Mouse (Mus musculus) gastrocnemius, postnatal 4 days (tissue): ENCODE data around the gene Slc20a1. TPM values are rescaled to one million over a fixed set of nuclear protein-coding genes. Genes with fewer than 3 reads are reported as not detected.

Source experiments
- DNase-seq, 2 experiments: peaks; one replicate each; pipeline ENCODE4 v3.0.0; 2021 to 2022; ENCODE audit warnings: low spot score in 2 of 2, mixed read lengths in 2 of 2
- total RNA-seq, 2 experiments: library from RNA; stranded (reverse); gene quantifications; 2 replicates each; pipeline ENCODE4 v1.2.3; 2021

The Slc20a1 gene
- total RNA-seq, 2 experiments from 2014 or later, result 16.9 to 18.7 TPM

DNA sequence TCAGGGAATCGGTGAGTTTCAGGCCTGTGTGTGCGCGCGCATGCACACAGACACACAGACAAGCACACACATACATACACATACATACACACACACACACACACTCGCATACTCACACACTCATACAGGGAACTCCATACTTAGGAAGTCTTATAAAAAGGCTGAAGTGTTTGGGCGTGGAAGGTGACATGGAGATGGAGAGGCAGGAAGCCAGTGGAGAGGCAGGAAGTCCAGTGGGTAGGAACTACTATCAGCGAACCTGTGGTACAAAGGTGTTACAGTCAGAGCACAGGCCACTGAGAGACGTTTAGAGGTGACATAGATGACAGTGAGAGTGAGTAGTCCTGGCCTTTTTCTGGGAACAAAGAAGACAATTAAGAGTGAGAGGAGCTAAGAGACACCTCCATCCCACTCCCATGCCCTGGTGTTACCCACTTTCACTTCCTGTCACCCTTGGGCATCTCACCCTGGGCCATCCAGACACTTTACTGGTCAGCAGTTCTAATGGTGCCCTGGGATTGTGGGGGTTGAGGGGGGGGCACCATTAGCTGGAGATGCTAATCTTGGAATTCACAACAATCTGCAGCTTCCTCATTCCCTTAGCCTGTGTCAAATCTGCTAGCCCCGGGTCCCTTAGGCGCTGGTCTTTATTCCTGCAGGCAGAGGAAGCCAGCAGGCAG, 12.8 kb upstream of the Slc20a1 start:
- DNase-seq, result no peak

- no peak for DNase-seq
Measured at GRCm38 (mm10) chr2:129186291-129186919, 12.2 kb upstream of the Slc20a1 start.

DNA sequence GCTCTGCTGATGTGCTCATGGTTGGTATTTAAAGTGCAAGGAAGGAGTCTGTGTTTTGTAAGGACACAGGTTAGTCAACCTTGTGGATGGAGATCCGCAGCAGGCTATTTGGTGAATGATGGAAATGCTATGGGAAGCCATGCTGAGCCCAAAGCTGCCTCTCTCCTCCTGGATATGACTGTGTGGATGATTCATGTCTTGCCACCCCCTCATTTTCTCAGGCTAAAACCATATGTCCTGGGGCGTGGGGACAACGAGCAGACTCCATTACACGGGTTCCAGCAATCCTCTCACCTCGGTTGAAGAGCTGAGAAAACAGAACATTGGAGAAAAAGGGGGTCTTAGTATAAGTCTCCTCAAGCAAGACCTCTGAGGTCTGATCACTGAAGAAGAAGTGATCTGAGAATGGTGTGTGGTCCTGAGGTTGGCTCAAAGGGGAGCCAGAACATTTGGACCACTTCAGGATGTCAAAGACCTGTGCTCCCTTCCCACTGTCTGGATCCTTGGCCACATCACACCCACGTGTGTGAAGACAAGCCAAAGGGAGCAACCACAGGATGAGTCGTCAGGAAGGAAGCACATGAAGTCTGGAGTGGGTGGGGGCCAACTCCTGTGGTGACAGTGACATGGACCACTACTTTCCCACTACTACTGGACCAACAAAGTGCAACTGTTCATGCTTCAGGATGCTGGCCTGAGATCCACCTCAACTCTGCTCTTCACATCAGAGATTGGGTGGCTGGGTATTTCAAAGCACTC, 6.0 kb upstream of the Slc20a1 start:
- no peak for DNase-seq

GRCm38 (mm10) chr2:129196317-129196716, 2.2 kb upstream of the Slc20a1 start:
- DNase-seq, result no peak

DNA sequence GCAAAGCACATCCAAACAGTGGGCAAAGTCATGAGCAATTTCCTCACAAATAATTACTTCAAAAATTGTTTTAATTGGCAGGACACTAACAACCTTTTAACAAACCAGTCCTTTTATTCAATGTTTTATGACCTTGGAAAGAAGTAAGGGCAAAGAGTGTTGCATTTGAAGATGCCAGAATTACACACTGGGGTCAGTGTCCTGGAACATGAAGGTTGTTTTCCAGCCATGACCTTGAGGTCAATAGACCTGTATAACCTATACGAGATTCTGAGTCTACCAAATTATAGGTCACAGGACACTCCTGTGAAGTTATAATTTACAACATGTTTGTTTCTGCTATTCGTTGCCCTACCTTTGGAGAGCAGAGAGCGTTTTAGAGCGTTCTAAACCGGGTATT, 1.4 kb upstream of the Slc20a1 start:
- DNase-seq, result no peak

GRCm38 (mm10) chr2:129197843-129198435, 625 bp upstream of the Slc20a1 start:
- DNase-seq, result no peak

GRCm38 (mm10) chr2:129199328-129200085, 943 bp downstream of the Slc20a1 start:
- DNase-seq, result no peak

- DNase-seq, result no peak
Measured at GRCm38 (mm10) chr2:129205000-129205399, 6.4 kb downstream of the Slc20a1 start.

- DNase-seq, result no peak
Measured at GRCm38 (mm10) chr2:129206824-129207223, 8.3 kb downstream of the Slc20a1 start.

DNA sequence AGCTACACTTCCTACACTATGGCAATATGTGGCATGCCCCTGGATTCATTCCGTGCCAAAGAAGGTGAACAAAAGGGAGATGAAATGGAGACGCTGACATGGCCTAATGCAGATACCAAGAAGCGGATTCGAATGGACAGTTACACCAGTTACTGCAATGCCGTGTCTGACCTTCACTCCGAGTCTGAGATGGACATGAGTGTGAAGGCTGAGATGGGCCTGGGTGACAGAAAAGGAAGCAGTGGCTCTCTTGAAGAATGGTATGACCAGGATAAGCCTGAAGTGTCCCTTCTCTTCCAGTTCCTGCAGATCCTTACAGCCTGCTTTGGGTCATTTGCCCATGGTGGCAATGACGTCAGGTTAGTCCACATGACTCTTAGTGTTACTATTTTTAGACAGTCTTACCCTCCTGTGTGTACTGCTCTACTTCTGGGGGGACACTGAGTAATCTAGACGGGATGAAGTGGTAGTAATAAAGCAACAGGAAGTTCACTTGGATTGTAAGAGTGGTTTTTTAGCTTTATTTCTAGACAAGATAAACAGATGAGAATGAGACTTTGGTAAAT, 9.7 kb downstream of the Slc20a1 start:
- DNase-seq, result no peak

GRCm38 (mm10) chr2:129210089-129210749, 11.7 kb downstream of the Slc20a1 start:
- no peak for DNase-seq

- DNase-seq, result no peak
Measured at GRCm38 (mm10) chr2:129211255-129211654, 12.7 kb downstream of the Slc20a1 start.

GRCm38 (mm10) chr2:129211957-129212356, 13.4 kb downstream of the Slc20a1 start:
- DNase-seq, result no peak

GRCm38 (mm10) chr2:129212566-129212965, 14.0 kb downstream of the Slc20a1 start:
- DNase-seq, result no peak

DNA sequence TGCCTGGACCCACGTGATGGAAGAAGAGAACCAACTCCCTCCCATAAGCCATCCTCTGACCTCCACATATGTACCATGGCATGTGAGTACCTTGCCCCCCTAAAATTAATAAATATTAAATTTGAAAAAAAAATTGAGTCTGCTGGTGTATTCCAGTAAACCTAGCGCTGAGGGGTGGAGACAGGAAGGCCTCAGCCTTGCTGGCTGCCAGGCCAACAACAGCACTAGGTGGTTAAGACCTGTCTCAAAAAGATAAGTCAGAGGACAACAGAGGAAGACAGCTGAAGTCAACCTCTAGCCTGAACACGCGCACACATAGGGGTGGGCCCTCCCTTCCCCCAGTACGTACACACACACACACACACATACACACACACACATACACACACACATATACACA, 16.2 kb downstream of the Slc20a1 start:
- no peak for DNase-seq

DNA sequence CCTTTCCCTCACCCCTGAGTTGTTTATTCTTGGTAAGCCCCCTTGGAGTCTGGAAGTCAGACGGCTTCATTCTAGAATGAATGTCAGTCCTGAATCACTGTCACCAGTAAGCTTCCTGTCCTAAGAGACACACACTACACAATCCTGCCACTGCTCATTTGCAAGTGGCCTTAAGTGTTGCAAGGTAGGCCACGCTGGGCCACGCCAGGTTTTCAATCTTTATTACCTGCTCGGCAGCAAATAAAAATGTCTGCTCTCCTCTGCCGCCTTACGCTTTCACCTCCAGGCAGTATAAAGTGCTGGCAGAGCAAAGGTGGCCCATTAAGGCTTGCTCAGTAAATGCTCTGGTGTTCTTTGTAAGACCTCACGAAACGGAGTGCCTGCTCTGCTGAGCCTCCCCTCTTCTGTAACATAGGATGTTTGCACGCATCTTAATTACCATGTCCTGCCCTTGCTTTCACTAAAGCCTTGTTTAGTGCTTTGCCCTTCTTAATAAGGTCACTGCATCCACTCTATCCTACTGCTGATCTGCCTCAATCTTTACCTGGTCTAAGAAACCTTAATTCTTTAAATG, 19.1 kb downstream of the Slc20a1 start:
- DNase-seq, result no peak

DNA sequence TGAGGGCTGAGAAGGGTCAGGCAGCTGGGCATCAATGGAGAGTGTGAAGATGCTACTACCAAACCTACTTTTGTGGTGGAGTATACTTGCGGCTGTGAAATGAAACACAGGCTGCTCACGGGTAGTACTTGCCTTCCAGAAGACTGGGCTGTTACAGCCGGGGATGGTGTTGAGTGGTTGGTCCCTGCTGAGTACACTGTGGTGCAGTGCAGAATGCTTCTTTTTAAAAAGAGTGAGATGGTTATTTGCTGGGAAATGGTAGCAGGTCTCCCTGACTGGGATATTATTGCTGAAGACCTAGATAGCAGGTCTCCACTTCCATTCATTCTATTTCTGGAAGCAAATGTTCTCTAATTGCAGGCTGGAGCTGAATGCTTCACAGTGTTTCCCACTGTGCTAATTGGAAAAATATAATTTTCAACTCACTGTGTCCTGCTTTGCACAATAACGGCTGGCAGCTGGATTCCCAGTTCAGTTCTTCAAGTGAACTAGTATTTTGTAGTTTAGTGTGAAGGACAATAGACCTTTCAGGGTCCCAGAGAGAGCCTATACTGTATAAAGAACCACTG, 20.1 kb downstream of the Slc20a1 start:
- no peak for DNase-seq

- no peak for DNase-seq
Measured at GRCm38 (mm10) chr2:129221097-129221632, 22.6 kb downstream of the Slc20a1 start.

GRCm38 (mm10) chr2:129224178-129224577, 25.6 kb downstream of the Slc20a1 start:
- DNase-seq, result no peak
